In genomic region chr1:179506530-179507315, GRCm38 (mm10) we compare ENCODE assay signal across 7 mouse cellular contexts. TPM values are rescaled to one million over a fixed set of nuclear protein-coding genes. Genes with fewer than 3 reads are reported as not detected.
DNase-seq lines count a peak whose midpoint lies in the region.

No protein-coding gene starts in this region.

- DNase-seq in left cerebral cortex, postnatal 25 days (ENCODE audit: low spot score in 2 of 2), result peak; percentile 15 to 19
- DNase-seq in left cerebral cortex, postnatal 4 days, result no peak
- peak; percentile 40 for DNase-seq in MEL-GATA-1-ER (ENCODE audit: extremely low read depth, low read depth)
- DNase-seq in c-Kit-positive CD71-positive TER-119-negative erythroid progenitor cells, embryonic 14.5 days (ENCODE audit: low read depth), result peak; percentile 53
- DNase-seq in induced T-regulatory cell, adult 2 months (ENCODE audit: low read depth), result peak; percentile 74
- DNase-seq in retina, embryonic 14.5 days (ENCODE audit: low spot score), result peak; percentile 52
- no peak for DNase-seq in hindbrain, embryonic 10.5 days (ENCODE audit: low spot score)

- intact Hi-C loops in left cerebral cortex, postnatal 25 days (cut with DNase I), result loop anchor here (2.0 to 5.0 kb wide), 2 partner anchors 118 to 231 kb away; no protein-coding TSS in a partner anchor
- intact Hi-C loops in left cerebral cortex, postnatal 4 days (cut with DNase I), result loop anchor here (5.0 to 10.0 kb wide), 2 partner anchors 116 to 158 kb away; partner anchors contain the start of gene Sccpdh

- WGBS in hindbrain, embryonic 10.5 days, result 69% methylated on average over 9 of the region's 9 CpGs

- no peak overlapping the region for H3K27ac ChIP-seq in hindbrain, embryonic 10.5 days

- H3K27me3 ChIP-seq in hindbrain, embryonic 10.5 days (ENCODE audit: insufficient read depth, poor library complexity, severe bottlenecking), result no peaks in the 10 kb centered on the region

- H3K9me3 ChIP-seq in hindbrain, embryonic 10.5 days, result no peaks in the 10 kb centered on the region

- H3K4me1 ChIP-seq in hindbrain, embryonic 10.5 days (replicated peaks), result no peaks in the 10 kb centered on the region

- H3K4me3 ChIP-seq in hindbrain, embryonic 10.5 days, result no peak overlapping the region

- H3K36me3 ChIP-seq in hindbrain, embryonic 10.5 days, result no peaks in the 10 kb centered on the region

RNA-seq across cellular contexts. Expression of gene Smyd3, which starts 11.1 kb away (rescaled TPM):
- total RNA-seq in left cerebral cortex, postnatal 25 days (2021), result 10 to 100 TPM; 22.1 to 23.6 TPM
- total RNA-seq in left cerebral cortex, postnatal 4 days (2021), result 10 to 100 TPM; 34.0 to 39.8 TPM
- 17.8 and 18.0 TPM in 2 replicates for polyA plus RNA-seq in hindbrain, embryonic 10.5 days (2016; fragmentation: Nextera tagmentation; extraction: Ambion mirVana)

RNA-seq across cellular contexts. Expression of gene Tfb2m, which starts 39.3 kb away (rescaled TPM):
- total RNA-seq in left cerebral cortex, postnatal 25 days (2021), result 10 to 100 TPM; 25.0 to 25.6 TPM
- total RNA-seq in left cerebral cortex, postnatal 4 days (2021), result 10 to 100 TPM; 28.1 to 28.2 TPM
- 18.2 and 22.0 TPM in 2 replicates for polyA plus RNA-seq in hindbrain, embryonic 10.5 days (2016; fragmentation: Nextera tagmentation; extraction: Ambion mirVana)

RNA-seq across cellular contexts. Expression of gene Cnst, which starts 39.4 kb away (rescaled TPM):
- total RNA-seq in left cerebral cortex, postnatal 25 days (2021), result 10 to 100 TPM; 35.4 to 37.6 TPM
- total RNA-seq in left cerebral cortex, postnatal 4 days (2021), result 10 to 100 TPM; 26.3 to 28.9 TPM
- polyA plus RNA-seq in hindbrain, embryonic 10.5 days (2016; fragmentation: Nextera tagmentation; extraction: Ambion mirVana), result 21.4 and 21.6 TPM in 2 replicates

Comparison
In these comparisons a context has a peak if more than half of its experiments do, and no peak if none do; other contexts are left out.
1. DNase-seq: peak in left cerebral cortex, postnatal 25 days (2 of 2), MEL-GATA-1-ER (single experiment), c-Kit-positive CD71-positive TER-119-negative erythroid progenitor cells, embryonic 14.5 days (single experiment), induced T-regulatory cell, adult 2 months (single experiment) and retina, embryonic 14.5 days (single experiment); none in left cerebral cortex, postnatal 4 days (single experiment) and hindbrain, embryonic 10.5 days (single experiment).